Mouse (Mus musculus) ES-Bruce4 (cell line): ENCODE measurements around the gene Als2cl.

Source experiments
- CTCF ChIP-seq: IDR thresholded peaks from one replicate; pipeline ENCODE4 v1.8.1; 2011; ENCODE audit warnings: low read depth, low read length
- EP300 ChIP-seq: IDR thresholded peaks from 2 replicates; pipeline ENCODE4 v1.6.1; 2011; ENCODE audit warnings: low read depth, low read length; ENCODE audit not compliant: insufficient read depth
- POLR2A ChIP-seq: IDR thresholded peaks from one replicate; pipeline ENCODE4 v1.8.1; 2011; ENCODE audit warnings: low read length; ENCODE audit not compliant: insufficient read depth

GRCm38 (mm10) chr9:110896595-110896994, 16.9 kb downstream of the Als2cl start:
- TF ChIP-seq CTCF (no peak), EP300 (no peak), POLR2A (no peak)
